In the genomic region with DNA sequence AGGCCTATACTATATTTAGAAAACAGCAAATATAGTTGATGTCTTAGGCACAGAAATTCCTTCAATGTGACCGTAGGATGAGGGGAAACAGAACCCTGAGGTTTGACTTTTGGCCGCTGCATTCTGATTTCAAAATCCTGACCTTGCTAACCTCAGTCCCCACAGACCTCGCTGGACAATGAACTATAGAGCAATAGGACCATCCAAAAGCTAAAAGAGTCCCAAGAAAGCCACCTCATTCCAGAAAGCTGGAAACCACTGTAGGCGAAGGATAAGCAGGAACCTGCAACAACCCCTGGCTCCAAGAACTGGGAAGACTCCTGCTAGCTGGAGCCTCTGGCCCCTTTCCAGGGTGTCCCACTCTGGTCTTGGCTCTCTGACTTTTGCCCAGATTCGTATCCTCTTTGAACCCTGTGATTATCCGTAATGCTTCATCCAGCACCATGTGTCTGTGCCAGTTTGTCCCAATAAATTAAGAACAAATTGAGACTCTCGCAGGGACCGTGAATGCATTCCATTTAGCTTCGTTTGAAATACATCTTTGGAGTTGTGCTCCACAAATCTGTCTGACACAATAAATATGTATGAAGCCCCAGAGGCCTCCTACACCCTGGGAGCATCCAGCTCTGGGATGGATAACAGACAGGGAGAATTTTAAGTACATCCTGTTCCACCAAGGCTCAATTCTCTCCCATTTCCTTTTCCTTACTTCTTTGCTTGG, we compare ENCODE assay signal across 8 mouse cellular contexts. TPM values are rescaled to one million over a fixed set of nuclear protein-coding genes. Genes with fewer than 3 reads are reported as not detected.
DNase-seq lines count a peak whose midpoint lies in the region; ATAC-seq and TF ChIP-seq lines count a peak whose summit lies in the region.

No protein-coding gene starts in this region.

- no peak overlapping the region for H3K4me2 ChIP-seq in heart, postnatal 0 days (ENCODE audit: low read depth, low read length)
- H3K4me2 ChIP-seq in limb, embryonic 15.5 days, result no peak overlapping the region

- DNase-seq in frontal cortex, postnatal 25 days (ENCODE audit: low spot score in 2 of 2), result no peak
- no peak for DNase-seq in embryonic facial prominence, embryonic 10.5 days (ENCODE audit: low spot score)
- no peak for DNase-seq in heart, postnatal 0 days (ENCODE audit: low spot score)
- no peak for DNase-seq in thymus, postnatal 36 days
- no peak for DNase-seq in frontal cortex, adult 2 months (ENCODE audit: extremely low spot score in 1 of 2, low spot score in 1 of 2)
- DNase-seq in spleen, postnatal 4 days (ENCODE audit: low spot score in 2 of 2), result no peak

- H3K27me3 ChIP-seq in embryonic facial prominence, embryonic 10.5 days (replicated peaks; ENCODE audit: low read depth, poor library complexity, severe bottlenecking), result no peaks in the 10 kb centered on the region
- no peaks in the 10 kb centered on the region for H3K27me3 ChIP-seq in heart, postnatal 0 days (ENCODE audit: control insufficient read depth, insufficient read depth, low read length)
- no peaks in the 10 kb centered on the region for H3K27me3 ChIP-seq in limb, embryonic 15.5 days

- H3K4me1 ChIP-seq in embryonic facial prominence, embryonic 10.5 days, result peaks cover 9% of the 10 kb centered on the region
- H3K4me1 ChIP-seq in heart, postnatal 0 days (ENCODE audit: control insufficient read depth, insufficient read depth), result no peaks in the 10 kb centered on the region; the same call in 1 of the 2 replicates
- H3K4me1 ChIP-seq in limb, embryonic 15.5 days, result peaks cover 30% of the 10 kb centered on the region

- TF ChIP-seq EP300 in heart, postnatal 0 days (IDR thresholded peaks at IDR 0.05; ENCODE audit: low read depth), result no peak

- H3K9me3 ChIP-seq in embryonic facial prominence, embryonic 10.5 days, result no peaks in the 10 kb centered on the region
- H3K9me3 ChIP-seq in heart, postnatal 0 days (replicated peaks; ENCODE audit: control insufficient read depth, low read length), result no peaks in the 10 kb centered on the region
- no peaks in the 10 kb centered on the region for H3K9me3 ChIP-seq in limb, embryonic 15.5 days

- 75% methylated on average over 9 of the region's 9 CpGs for WGBS in embryonic facial prominence, embryonic 10.5 days
- 55% methylated on average over 9 of the region's 9 CpGs for WGBS in heart, postnatal 0 days
- WGBS in limb, embryonic 15.5 days, result 49% methylated on average over 9 of the region's 9 CpGs

- no peak overlapping the region for H3K9ac ChIP-seq in heart, postnatal 0 days (replicated peaks; ENCODE audit: low read depth, low read length)
- H3K9ac ChIP-seq in limb, embryonic 15.5 days, result no peak overlapping the region

- no peaks in the 10 kb centered on the region for H3K36me3 ChIP-seq in embryonic facial prominence, embryonic 10.5 days (replicated peaks)
- H3K36me3 ChIP-seq in heart, postnatal 0 days (replicated peaks; ENCODE audit: control insufficient read depth, insufficient read depth, low read length), result no peaks in the 10 kb centered on the region
- no peaks in the 10 kb centered on the region for H3K36me3 ChIP-seq in limb, embryonic 15.5 days

- ATAC-seq in frontal cortex, adult (ENCODE audit: low TSS enrichment), result peak; percentile 94
- ATAC-seq in heart, postnatal 0 days (ENCODE audit: insufficient read depth, low read depth), result no peak
- peak; percentile 24; the same call in 1 of the 2 replicates for ATAC-seq in limb, embryonic 15.5 days (ENCODE audit: insufficient number of reproducible peaks, low FRiP score, low TSS enrichment, low read depth)

- no peak overlapping the region for H3K4me3 ChIP-seq in embryonic facial prominence, embryonic 10.5 days
- H3K4me3 ChIP-seq in heart, postnatal 0 days (ENCODE audit: low read depth, low read length), result no peak overlapping the region
- H3K4me3 ChIP-seq in limb, embryonic 15.5 days, result no peak overlapping the region

- 0 out of 2 replicates have a peak overlapping the region, but pooled peaks have one; percentile 14 for H3K27ac ChIP-seq in embryonic facial prominence, embryonic 10.5 days (replicated peaks)
- peak overlapping the region; percentile 9 for H3K27ac ChIP-seq in heart, postnatal 0 days (ENCODE audit: low read depth)
- H3K27ac ChIP-seq in limb, embryonic 15.5 days, result peak overlapping the region; percentile 82

- TF ChIP-seq CTCF in heart, postnatal 0 days (IDR thresholded peaks at IDR 0.05; ENCODE audit: low read depth), result no peak

RNA-seq across cellular contexts. Expression of a gene that starts 21.8 kb away (rescaled TPM):
- polyA plus RNA-seq in embryonic facial prominence, embryonic 10.5 days (2016; fragmentation: Nextera tagmentation; extraction: Ambion mirVana), result 4.3 and 7.7 TPM in 2 replicates
- total RNA-seq in heart, postnatal 0 days (2014; rRNA removed; ENCODE audit: low replicate concordance), result 536 and 674 TPM in 2 replicates
- 39.6 and 45.0 TPM in 2 replicates for polyA plus RNA-seq in heart, postnatal 0 days (2015; fragmentation: Nextera tagmentation; extraction: Ambion mirVana)
- 244 and 369 TPM in 2 replicates for polyA plus RNA-seq in limb, embryonic 15.5 days (2015; fragmentation: Nextera tagmentation; extraction: Ambion mirVana)
- polyA plus RNA-seq in frontal cortex, adult 2 months (2012; rRNA removed), result 1.7 and 3.6 TPM in 2 replicates

RNA-seq across cellular contexts. Expression of a gene that starts 30.3 kb away (rescaled TPM):
- not detected in 2 replicates for polyA plus RNA-seq in embryonic facial prominence, embryonic 10.5 days (2016; fragmentation: Nextera tagmentation; extraction: Ambion mirVana)
- not detected in 2 replicates for total RNA-seq in heart, postnatal 0 days (2014; rRNA removed; ENCODE audit: low replicate concordance)
- polyA plus RNA-seq in heart, postnatal 0 days (2015; fragmentation: Nextera tagmentation; extraction: Ambion mirVana), result not detected in 2 replicates
- polyA plus RNA-seq in limb, embryonic 15.5 days (2015; fragmentation: Nextera tagmentation; extraction: Ambion mirVana), result 2.6 and 3.4 TPM in 2 replicates
- polyA plus RNA-seq in frontal cortex, adult 2 months (2012; rRNA removed), result 0.40 and 0.42 TPM in 2 replicates

Comparison
In these comparisons a context has a peak if more than half of its experiments do, and no peak if none do; other contexts are left out.
1. H3K27ac ChIP-seq: peak in every context shown above with its lines; median percentile 82 in limb, embryonic 15.5 days; 14 in embryonic facial prominence, embryonic 10.5 days; 9 in heart, postnatal 0 days.